Mouse (Mus musculus) stomach, postnatal 0 days (tissue): Measurements from ENCODE around the gene Olfr196.

Source experiments
- CTCF ChIP-seq: IDR thresholded peaks from 2 replicates; pipeline ENCODE4 v1.5.1; 2016; ENCODE audit warnings: antibody characterized with exemption, low read depth, mild to moderate bottlenecking, moderate library complexity
- EP300 ChIP-seq: optimal IDR thresholded peaks from 2 replicates; pipeline ENCODE3; 2016; ENCODE audit warnings: antibody characterized with exemption

- TF ChIP-seq EP300 (no peak), CTCF (no peak)
Measured at GRCm38 (mm10) chr16:59146746-59147145, 23.5 kb downstream of the Olfr196 start, which contains the start of gene Olfr195.
